Mouse (Mus musculus): Measurements from ENCODE around the gene C530008M17Rik. TPM values are rescaled to one million over a fixed set of nuclear protein-coding genes. Genes with fewer than 3 reads are reported as not detected.

C530008M17Rik gene
- polyA plus RNA-seq, 1 experiment, result 0.48 TPM

DNA sequence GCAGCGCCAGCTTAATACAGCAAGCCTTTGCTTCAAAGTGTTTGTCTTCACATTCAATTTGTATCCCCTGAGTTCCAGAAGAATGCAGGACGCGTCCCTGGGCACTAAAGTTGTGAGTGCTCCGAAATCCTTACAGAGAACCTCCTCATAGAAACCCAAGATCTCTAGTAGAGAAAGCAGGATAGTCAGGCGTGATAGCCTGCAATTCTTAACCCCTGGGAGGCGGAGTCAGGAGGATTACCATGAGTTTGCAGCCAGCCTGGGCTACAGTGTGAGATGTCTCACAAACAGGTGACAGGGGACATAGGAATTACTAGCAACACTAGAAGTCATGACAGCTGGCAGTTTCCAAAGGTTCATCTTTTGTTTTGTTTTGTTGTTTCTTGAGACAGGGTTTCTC, 213.2 kb downstream of the C530008M17Rik start:
- no peak overlapping the region for H3K27ac ChIP-seq (ENCODE audit: insufficient read depth, low read depth, low read length)
- no peaks in the 10 kb centered on the region for H3K4me1 ChIP-seq (ENCODE audit: control insufficient read depth, insufficient read depth, low read length)
- no peak for TF ChIP-seq POLR2A (IDR thresholded peaks at IDR 0.05; ENCODE audit: borderline replicate concordance, low read depth, low read length)
- no peak for TF ChIP-seq CTCF (IDR thresholded peaks at IDR 0.05; ENCODE audit: low read depth, low read length)
- H3K4me3 ChIP-seq (ENCODE audit: insufficient read depth, low read length), result no peak overlapping the region

DNA sequence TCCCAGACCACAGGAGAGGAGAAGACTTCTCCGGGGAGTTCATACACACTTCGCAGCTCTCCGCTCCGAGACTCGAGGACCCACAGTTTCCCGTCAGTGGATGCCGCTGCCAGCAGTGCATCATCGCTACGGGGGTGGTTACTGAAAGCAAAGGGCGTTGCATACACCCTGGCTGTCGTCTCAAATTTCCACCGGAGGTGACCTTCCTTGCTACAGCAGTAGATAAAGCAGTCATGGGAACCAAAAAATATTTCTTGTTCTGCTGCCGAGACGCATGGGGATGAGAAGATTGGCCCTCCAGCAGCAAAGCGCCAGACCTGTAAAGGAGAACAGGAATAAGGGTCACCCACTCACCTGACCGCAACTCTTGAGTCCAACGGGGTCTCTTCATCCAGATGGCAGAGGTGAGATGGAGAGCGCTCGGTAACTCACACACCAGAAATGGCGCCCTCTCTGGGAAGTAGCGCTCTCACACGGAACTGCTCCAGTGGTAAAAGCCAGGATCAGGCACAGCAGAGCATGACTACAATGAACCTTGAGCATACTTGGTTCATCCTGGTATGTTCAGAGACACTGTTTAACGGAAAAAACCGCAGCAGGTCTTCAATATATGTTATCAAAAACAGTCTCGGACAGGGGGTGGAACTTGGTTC, 219.9 kb downstream of the C530008M17Rik start:
- no peak overlapping the region for H3K4me3 ChIP-seq (ENCODE audit: insufficient read depth, low read length)
- no peaks in the 10 kb centered on the region for H3K4me1 ChIP-seq (ENCODE audit: control insufficient read depth, insufficient read depth, low read length)
- no peak overlapping the region for H3K27ac ChIP-seq (ENCODE audit: insufficient read depth, low read depth, low read length)
- TF ChIP-seq POLR2A (IDR thresholded peaks at IDR 0.05; ENCODE audit: borderline replicate concordance, low read depth, low read length) (no peak), CTCF (IDR thresholded peaks at IDR 0.05; ENCODE audit: low read depth, low read length) (no peak)

DNA sequence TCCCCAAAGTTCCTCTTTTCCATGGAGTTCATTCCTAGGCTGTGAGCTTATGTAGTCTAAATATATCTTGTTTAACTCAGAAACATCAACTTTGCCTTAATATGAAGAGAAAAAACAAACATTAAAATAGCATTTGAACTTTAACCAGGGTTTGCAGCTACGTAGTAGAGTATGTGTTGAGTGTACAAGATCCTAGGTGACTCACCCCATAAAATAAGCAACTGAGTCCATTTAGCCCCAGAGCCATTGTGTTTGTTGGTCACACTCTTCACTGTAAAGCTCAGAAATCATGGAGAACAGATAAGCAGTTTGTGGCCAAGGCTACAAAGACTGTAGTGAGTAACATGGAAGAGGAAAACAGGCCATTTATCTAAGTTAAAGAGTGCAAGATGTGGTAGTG, 227.8 kb downstream of the C530008M17Rik start:
- TF ChIP-seq POLR2A (IDR thresholded peaks at IDR 0.05; ENCODE audit: borderline replicate concordance, low read depth, low read length) (no peak), CTCF (IDR thresholded peaks at IDR 0.05; ENCODE audit: low read depth, low read length) (no peak)
- Histone ChIP-seq H3K4me3 (ENCODE audit: insufficient read depth, low read length) (no peak overlapping the region), H3K27ac (ENCODE audit: insufficient read depth, low read depth, low read length) (no peak overlapping the region), H3K4me1 (ENCODE audit: control insufficient read depth, insufficient read depth, low read length) (no peaks in the 10 kb centered on the region)

DNA sequence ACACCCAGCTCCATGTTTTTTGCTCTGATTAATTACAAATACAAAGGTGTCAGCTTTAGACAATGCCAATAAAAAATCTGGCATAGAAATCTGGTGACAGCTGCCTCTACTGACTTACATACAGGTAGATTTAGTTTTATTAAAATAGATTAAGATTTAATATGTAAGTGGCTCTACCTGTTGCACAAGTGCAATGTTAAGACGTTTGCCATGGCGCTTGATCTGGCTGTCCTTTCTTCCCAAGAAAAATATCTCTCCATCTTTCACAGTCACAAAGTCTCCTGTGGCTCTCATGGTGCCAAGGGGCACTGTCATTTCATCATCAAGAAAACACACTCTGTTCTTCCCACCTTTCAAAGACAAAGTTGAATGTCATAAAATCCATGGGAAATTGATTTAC, 230.7 kb downstream of the C530008M17Rik start:
- H3K4me1 ChIP-seq (ENCODE audit: control insufficient read depth, insufficient read depth, low read length), result peaks cover 4% of the 10 kb centered on the region
- no peak overlapping the region for H3K4me3 ChIP-seq (ENCODE audit: insufficient read depth, low read length)
- no peak overlapping the region for H3K27ac ChIP-seq (ENCODE audit: insufficient read depth, low read depth, low read length)
- no peak for TF ChIP-seq POLR2A (IDR thresholded peaks at IDR 0.05; ENCODE audit: borderline replicate concordance, low read depth, low read length)
- TF ChIP-seq CTCF (IDR thresholded peaks at IDR 0.05; ENCODE audit: low read depth, low read length), result no peak

DNA sequence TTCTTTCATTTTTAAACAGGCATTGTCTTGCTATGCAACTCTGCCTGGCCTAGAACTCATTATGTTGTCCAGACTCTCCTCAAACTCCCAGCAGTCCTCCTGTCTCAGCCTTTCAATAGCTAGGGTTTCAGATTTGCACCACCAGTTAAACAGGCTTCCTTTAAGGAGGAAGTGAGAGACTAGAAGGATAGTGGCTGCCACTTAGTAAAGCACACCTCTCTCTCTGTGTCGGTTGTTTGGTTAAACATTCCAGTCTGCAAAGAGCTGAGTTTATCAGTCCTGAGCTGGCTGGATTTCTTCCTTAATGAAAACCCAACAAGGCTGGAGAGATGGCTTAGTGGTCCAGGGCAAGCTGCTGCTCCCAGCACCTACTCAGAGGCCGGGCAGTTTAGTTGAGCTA, 236.3 kb downstream of the C530008M17Rik start:
- TF ChIP-seq POLR2A (IDR thresholded peaks at IDR 0.05; ENCODE audit: borderline replicate concordance, low read depth, low read length) (no peak), CTCF (IDR thresholded peaks at IDR 0.05; ENCODE audit: low read depth, low read length) (no peak)
- Histone ChIP-seq H3K4me3 (ENCODE audit: insufficient read depth, low read length) (no peak overlapping the region), H3K4me1 (ENCODE audit: control insufficient read depth, insufficient read depth, low read length) (peaks cover 18% of the 10 kb centered on the region), H3K27ac (ENCODE audit: insufficient read depth, low read depth, low read length) (peak overlapping the region; percentile 81)

DNA sequence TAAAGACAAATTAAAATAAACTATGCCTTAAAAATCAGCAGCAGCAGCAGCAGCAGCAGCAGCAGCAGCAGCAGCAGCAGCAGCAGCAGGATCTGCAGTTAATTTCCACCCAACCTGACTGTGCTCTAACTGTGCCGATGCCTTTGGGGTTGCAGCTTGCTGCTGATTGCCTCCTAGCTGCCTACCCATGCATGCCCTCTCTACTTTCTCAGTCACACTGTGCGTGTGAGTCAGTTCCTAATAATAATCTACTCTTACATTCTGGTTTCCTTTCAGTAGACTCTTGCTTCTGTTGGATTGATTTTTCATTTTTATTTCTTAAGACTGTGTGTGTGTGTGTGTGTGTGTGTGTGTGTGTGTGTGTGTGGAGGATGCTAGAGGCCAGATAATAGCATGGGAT, 236.8 kb downstream of the C530008M17Rik start:
- H3K4me1 ChIP-seq (ENCODE audit: control insufficient read depth, insufficient read depth, low read length), result peaks cover 18% of the 10 kb centered on the region
- TF ChIP-seq POLR2A (IDR thresholded peaks at IDR 0.05; ENCODE audit: borderline replicate concordance, low read depth, low read length) (no peak), CTCF (IDR thresholded peaks at IDR 0.05; ENCODE audit: low read depth, low read length) (no peak)
- H3K4me3 ChIP-seq (ENCODE audit: insufficient read depth, low read length), result no peak overlapping the region
- peak overlapping the region; percentile 81 for H3K27ac ChIP-seq (ENCODE audit: insufficient read depth, low read depth, low read length)

DNA sequence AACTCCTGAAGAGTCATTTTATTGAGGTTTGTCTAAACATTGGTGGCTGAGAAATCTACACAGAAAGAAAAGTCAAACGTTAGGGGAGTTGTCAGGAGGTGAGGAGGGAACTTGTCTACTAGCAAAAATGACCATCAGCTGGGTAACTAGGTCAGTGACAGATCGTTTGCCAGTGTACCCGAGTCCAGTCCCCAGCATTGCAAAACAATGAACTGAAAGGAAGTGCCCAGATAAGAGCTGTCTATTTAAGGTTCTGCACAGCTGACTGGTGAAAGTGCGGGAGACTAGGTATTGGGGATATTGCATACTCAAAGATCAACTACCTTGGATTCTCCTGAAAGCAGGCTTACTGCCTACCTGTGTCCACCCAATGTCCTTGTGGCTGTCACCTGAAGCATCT, 245.8 kb downstream of the C530008M17Rik start:
- no peak for TF ChIP-seq CTCF (IDR thresholded peaks at IDR 0.05; ENCODE audit: low read depth, low read length)
- no peak for TF ChIP-seq POLR2A (IDR thresholded peaks at IDR 0.05; ENCODE audit: borderline replicate concordance, low read depth, low read length)
- Histone ChIP-seq H3K27ac (ENCODE audit: insufficient read depth, low read depth, low read length) (no peak overlapping the region), H3K4me3 (ENCODE audit: insufficient read depth, low read length) (no peak overlapping the region), H3K4me1 (ENCODE audit: control insufficient read depth, insufficient read depth, low read length) (peaks cover 7% of the 10 kb centered on the region; the same call in 1 of the 2 replicates)

DNA sequence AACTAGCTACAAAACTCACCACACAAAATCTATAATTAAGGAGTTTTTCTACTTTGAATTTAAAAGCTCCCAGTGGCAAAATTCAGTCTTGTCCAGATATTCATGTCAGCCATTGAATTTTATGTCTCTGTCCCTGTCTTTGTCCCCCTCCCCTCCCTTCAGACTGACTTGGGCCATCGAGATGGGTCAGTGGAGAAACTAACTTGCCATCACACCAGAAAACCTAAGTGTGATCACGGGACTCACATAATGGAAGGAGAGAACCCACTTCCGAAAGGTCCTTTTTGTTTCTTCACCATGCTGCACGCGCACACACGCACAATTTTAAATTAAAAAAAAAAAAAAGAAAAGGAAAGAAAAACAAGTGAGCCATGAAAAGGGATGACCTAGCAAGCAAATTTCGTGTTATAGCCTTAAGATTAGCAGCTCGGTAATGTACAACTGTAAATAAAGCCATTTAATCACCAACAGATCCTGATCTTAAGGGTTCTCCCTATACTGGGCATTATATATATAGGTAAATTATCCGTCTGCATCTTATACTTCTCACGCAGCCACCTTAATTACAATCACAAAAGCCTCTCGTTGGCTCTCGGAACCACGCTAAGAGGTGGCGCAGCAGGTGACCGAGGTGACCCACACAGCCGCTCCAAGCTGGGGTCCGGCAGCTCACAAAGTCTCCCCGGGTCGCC, 248.5 kb downstream of the C530008M17Rik start:
- H3K4me3 ChIP-seq (ENCODE audit: insufficient read depth, low read length), result peak overlapping the region; percentile 91
- TF ChIP-seq POLR2A (IDR thresholded peaks at IDR 0.05; ENCODE audit: borderline replicate concordance, low read depth, low read length), result no peak
- TF ChIP-seq CTCF (IDR thresholded peaks at IDR 0.05; ENCODE audit: low read depth, low read length), result no peak
- H3K27ac ChIP-seq (ENCODE audit: insufficient read depth, low read depth, low read length), result peak overlapping the region; percentile 74
- peaks cover 7% of the 10 kb centered on the region; the same call in 1 of the 2 replicates for H3K4me1 ChIP-seq (ENCODE audit: control insufficient read depth, insufficient read depth, low read length)

DNA sequence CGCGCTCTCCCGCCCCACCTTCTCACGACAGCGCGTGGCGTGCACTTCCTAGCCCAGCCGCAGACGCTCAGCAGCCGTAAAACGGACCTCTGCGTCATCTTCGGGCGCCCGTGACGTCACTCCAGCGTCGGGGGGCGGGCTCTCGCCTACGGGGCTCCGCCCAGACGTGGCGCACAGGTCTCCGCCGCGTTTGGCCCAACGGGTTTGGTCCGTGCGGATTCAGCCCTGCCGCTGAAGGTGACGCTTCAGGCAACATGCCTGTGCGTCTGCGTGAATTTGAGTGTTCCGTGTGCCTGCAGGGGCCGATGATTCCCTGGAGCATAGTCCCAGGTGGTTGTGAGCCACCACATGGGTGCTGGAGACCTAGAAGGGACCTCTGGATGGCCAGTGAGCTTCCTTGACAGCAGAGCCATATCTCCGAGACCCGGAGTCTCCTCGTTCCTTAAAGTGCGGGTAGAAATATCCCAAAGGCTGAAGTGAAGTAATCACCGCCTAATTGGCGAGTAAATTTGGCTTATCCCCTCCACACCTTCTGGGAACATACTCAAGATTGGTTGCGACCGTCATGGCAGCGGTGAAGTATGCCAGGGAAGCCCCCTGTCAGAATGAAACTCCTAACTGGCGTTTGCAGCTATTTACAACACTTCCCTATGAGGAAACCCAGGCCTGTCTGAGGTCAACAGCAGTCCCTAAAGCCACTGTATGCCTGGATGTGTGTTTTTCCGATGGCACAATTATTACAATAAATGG, 249.3 kb downstream of the C530008M17Rik start, which contains the start of gene Aasdh:
Gene Aasdh, minus strand, starts transcription at position 110 of the 750 bp plus-strand sequence.
- Histone ChIP-seq H3K4me1 (ENCODE audit: control insufficient read depth, insufficient read depth, low read length) (peaks cover 7% of the 10 kb centered on the region; the same call in 1 of the 2 replicates), H3K27ac (ENCODE audit: insufficient read depth, low read depth, low read length) (peak within 1 kb of the TSS; percentile 80), H3K4me3 (ENCODE audit: insufficient read depth, low read length) (peak within 1 kb of the TSS; percentile 91)
- TF ChIP-seq POLR2A (IDR thresholded peaks at IDR 0.05; ENCODE audit: borderline replicate concordance, low read depth, low read length) (no peak), CTCF (IDR thresholded peaks at IDR 0.05; ENCODE audit: low read depth, low read length) (no peak)

All from bone marrow macrophage, adult 2 months (primary cell).